Mouse (Mus musculus) hematopoietic stem cell, adult 5-6 weeks (primary cell): ENCODE results near the gene Akap8. TPM values are rescaled to one million over a fixed set of nuclear protein-coding genes. Genes with fewer than 3 reads are reported as not detected.

Source experiments
- ATAC-seq, 2 experiments: fragments of 125-278 bp in 1 of 2; replicated peaks in 1 of 2; 2 replicates each; pipeline ENCODE4 v1.8.0; 2016 to 2017; ENCODE audit warnings: inconsistent platforms in 2 of 2, mild to moderate bottlenecking in 2 of 2, moderate number of reproducible peaks in 2 of 2, low read depth in 1 of 2, moderate TSS enrichment in 1 of 2; ENCODE audit not compliant: low FRiP score in 2 of 2, poor library complexity in 2 of 2, severe bottlenecking in 2 of 2, insufficient read depth in 1 of 2, low TSS enrichment in 1 of 2
- total RNA-seq: library from RNA; stranded (forward); fragments of 172-1452, 232-1000 nt; gene quantifications from 2 replicates; pipeline ENCODE4 v1.2.3, GENCODE M21; 2017

Gene Akap8
- total RNA-seq, 1 experiment from 2014 or later, result 229 TPM

- ATAC-seq, result peak in 1 of 2 experiments; percentile 37; a peak in 2 of 4 replicates
Observed at GRCm38 (mm10) chr17:32267617-32268016, 53.4 kb downstream of the Akap8 start.

GRCm38 (mm10) chr17:32263672-32264071 is 57.4 kb downstream of the Akap8 start:
- no peak for ATAC-seq

- ATAC-seq, result no peak
Observed at GRCm38 (mm10) chr17:32262831-32263559, 58.0 kb downstream of the Akap8 start.

GRCm38 (mm10) chr17:32258869-32259268 is 62.2 kb downstream of the Akap8 start:
- no peak for ATAC-seq

- no peak for ATAC-seq
Observed at GRCm38 (mm10) chr17:32257944-32258343, 63.1 kb downstream of the Akap8 start.

GRCm38 (mm10) chr17:32257452-32257851 is 63.6 kb downstream of the Akap8 start:
- no peak for ATAC-seq

- ATAC-seq, result no peak
Observed at GRCm38 (mm10) chr17:32256896-32257295, 64.1 kb downstream of the Akap8 start.

Other genes with a start within 250 kb of the Akap8 start
- 0.19 and 0.25 TPM in 2 replicates for gene Notch3, start 154.4 kb downstream of the Akap8 start, total RNA-seq
- not detected in 2 replicates for gene Ephx3, start 131.7 kb downstream of the Akap8 start, total RNA-seq
- 19.8 and 29.1 TPM in 2 replicates for gene Brd4, start 36.5 kb downstream of the Akap8 start, total RNA-seq
- 122 and 127 TPM in 2 replicates for gene Akap8l, start 29.4 kb upstream of the Akap8 start, total RNA-seq
- 7.1 and 8.1 TPM in 2 replicates for gene Wiz, start 68.2 kb upstream of the Akap8 start, total RNA-seq
- gene Rasal3, start 82.3 kb upstream of the Akap8 start, total RNA-seq, result 87.7 and 92.1 TPM in 2 replicates
- 57.8 and 80.3 TPM in 2 replicates for gene Pglyrp2, start 102.9 kb upstream of the Akap8 start, total RNA-seq
- gene Cyp4f39, start 131.5 kb upstream of the Akap8 start, total RNA-seq, result 0.99 TPM in 1 of 2 replicates, not detected in the other
- gene Cyp4f17, start 184.8 kb upstream of the Akap8 start, total RNA-seq, result 1.4 and 2.2 TPM in 2 replicates
- 7.1 and 14.4 TPM in 2 replicates for gene Cyp4f16, start 215.3 kb upstream of the Akap8 start, total RNA-seq